Mouse (Mus musculus) myocyte (in vitro differentiated cells): ENCODE results near the gene Yju2.

Experiments
- CEBPB ChIP-seq: IDR thresholded peaks from 2 replicates; pipeline ENCODE4 v1.6.1; 2011; ENCODE audit warnings: mild to moderate bottlenecking, moderate library complexity; ENCODE audit not compliant: poor library complexity, insufficient read depth, severe bottlenecking
- E2F4 ChIP-seq: IDR thresholded peaks from one replicate; pipeline ENCODE4 v1.6.1; 2011; ENCODE audit warnings: mild to moderate bottlenecking, control low read depth, moderate library complexity; ENCODE audit not compliant: insufficient read depth
- MAX ChIP-seq: IDR thresholded peaks from one replicate; pipeline ENCODE4 v1.6.1; 2011; ENCODE audit warnings: low read depth, mild to moderate bottlenecking, control low read depth
- MYOD1 ChIP-seq, 3 experiments: IDR thresholded peaks; one replicate each; pipeline ENCODE4 v1.6.1; 2011; ENCODE audit warnings: control low read depth in 2 of 3, low read depth in 2 of 3, mild to moderate bottlenecking in 2 of 3, moderate library complexity in 1 of 3; ENCODE audit not compliant: insufficient read length in 2 of 3, control insufficient read depth in 1 of 3
- MYOG ChIP-seq, 3 experiments: IDR thresholded peaks; one replicate each; pipeline ENCODE4 v1.6.1; 2011; ENCODE audit warnings: control low read depth in 2 of 3, low read depth in 2 of 3, mild to moderate bottlenecking in 2 of 3; ENCODE audit not compliant: insufficient read length in 2 of 3, control insufficient read depth in 1 of 3, insufficient read depth in 1 of 3
- POLR2A ChIP-seq: IDR thresholded peaks from one replicate; pipeline ENCODE4 v1.6.1; 2011; ENCODE audit warnings: low read depth, mild to moderate bottlenecking, control low read depth, moderate library complexity; ENCODE audit not compliant: insufficient read length
- POLR2AphosphoS2 ChIP-seq: IDR thresholded peaks from one replicate; pipeline ENCODE4 v1.6.1; 2011; ENCODE audit warnings: low read depth, control low read depth; ENCODE audit not compliant: insufficient read length
- SRF ChIP-seq: IDR thresholded peaks from one replicate; pipeline ENCODE4 v1.6.1; 2011; ENCODE audit warnings: low read depth; ENCODE audit not compliant: control insufficient read depth, insufficient read length
- TCF12 ChIP-seq: IDR thresholded peaks from one replicate; pipeline ENCODE4 v1.6.1; 2011; ENCODE audit warnings: mild to moderate bottlenecking, control low read depth; ENCODE audit not compliant: poor library complexity, insufficient read depth, severe bottlenecking
- TCF3 ChIP-seq: IDR thresholded peaks from one replicate; pipeline ENCODE4 v1.6.1; 2011; ENCODE audit warnings: low read depth, control low read depth; ENCODE audit not compliant: insufficient read length

GRCm38 (mm10) chr17:55964996-55965395 is 6.1 kb downstream of the Yju2 start:
- no peak for TF ChIP-seq POLR2A
- no peak for TF ChIP-seq TCF3
- TF ChIP-seq TCF12 = no peak
- TF ChIP-seq E2F4 = no peak
- TF ChIP-seq POLR2AphosphoS2 = no peak
- no peak for TF ChIP-seq SRF
- no peak for TF ChIP-seq MYOD1 (IDR thresholded peaks at IDR 0.05; ENCODE audit: control insufficient read depth in 1 of 3, insufficient read length in 2 of 3, low read depth in 2 of 3)
- TF ChIP-seq MYOG (IDR thresholded peaks at IDR 0.05; ENCODE audit: control insufficient read depth in 1 of 3, insufficient read depth in 1 of 3, insufficient read length in 2 of 3, low read depth in 2 of 3) = no peak
- TF ChIP-seq MAX = no peak
- no peak for TF ChIP-seq CEBPB
